Mouse (Mus musculus): ENCODE results near the gene Lrmda.

Lrmda gene

DNA sequence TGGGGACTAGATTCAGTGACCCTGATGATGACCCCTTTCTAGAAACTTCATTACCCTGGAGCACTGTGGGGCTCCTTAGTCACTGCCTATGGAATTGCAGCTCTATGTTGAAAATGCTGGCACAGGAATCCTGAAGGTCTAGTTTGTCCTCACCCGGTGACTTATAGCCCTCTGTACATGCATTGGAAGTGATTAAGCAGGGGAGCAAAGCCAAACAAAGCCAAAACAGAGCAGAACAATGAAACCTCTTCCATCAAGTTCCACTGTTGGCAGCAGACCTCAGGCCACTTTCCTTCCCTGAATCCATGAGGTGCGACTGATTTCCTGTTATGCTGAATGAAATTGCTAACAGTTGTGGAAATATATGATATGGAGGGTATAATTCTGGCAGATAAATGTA, 578.0 kb downstream of the Lrmda start:
- DNase-seq, result no peak

DNA sequence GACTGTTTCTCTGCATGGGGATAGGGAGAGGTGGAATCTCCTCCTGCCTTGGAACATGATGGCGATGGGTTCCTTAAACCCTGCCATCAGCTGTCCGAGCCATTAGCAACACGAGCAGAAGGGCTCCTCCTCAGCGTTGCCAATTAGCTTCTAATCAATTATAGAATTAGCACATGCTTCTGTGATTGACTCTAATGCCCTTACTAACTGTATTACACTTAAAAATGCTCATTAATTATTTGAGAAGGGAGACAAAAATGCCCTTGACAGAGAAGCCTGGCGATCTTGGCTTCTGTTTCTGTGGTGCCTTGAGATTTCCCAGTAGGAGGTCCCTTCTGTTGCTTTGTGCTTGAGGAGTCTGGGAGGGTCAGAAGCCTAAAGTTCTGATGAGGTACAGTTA, 579.1 kb downstream of the Lrmda start:
- DNase-seq, result no peak

DNA sequence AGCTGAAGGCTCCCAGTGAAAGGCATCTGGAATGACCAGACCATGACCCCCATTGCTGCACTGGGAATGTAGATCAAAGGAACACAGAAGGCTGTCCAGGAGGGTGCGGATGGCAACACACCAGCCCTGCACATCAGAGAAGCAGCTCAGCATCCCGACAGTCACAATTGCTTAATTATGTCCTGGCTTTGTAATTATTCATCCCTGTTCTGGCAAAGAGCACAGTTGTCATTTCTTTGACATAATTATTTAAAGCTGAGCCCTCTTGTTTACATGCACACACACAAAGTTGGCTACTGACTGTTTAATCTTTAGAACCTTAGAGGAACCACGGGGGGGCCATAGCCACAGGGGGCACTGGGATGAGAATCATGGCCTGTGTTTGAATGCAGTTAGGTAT, 580.7 kb downstream of the Lrmda start:
- DNase-seq, result no peak

DNA sequence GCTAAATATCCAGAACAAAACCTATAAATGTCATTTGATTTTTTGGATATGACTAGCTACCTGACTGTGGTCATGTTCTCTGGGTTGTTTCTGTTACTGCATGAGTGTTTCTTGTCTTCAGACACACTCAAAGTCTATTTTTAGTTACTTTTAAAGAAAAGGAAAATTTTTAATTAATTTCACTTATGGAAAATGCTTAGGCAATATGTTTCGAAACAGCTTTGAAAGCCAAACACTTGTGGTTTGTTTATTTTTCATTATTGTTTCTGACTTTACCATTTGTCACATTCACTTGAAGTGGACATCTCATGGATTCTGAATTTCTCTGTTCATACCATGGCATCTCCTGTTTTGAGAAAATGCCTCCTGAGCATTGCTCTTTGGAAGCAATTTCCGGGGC, 582.8 kb downstream of the Lrmda start:
- DNase-seq, result no peak

DNA sequence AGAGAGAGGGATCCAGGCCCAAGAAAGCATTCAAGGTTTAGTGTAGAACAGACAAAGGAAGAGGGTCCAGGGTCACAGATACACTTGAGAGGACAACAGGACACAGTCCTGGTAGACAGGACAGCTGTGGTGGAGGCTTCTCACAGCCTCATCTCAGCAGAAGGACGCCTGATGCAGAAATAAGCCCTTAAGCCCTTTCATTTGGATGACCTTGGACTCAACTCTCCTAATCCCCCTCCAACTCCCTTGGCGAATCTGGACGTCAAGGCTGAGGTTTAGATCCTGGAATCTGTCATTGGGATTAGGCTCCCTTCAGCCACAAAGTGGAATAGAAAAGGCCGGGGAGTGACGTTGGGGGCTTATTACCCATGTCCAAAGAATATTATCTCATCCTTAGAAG, 589.1 kb downstream of the Lrmda start:
- no peak for DNase-seq

DNA sequence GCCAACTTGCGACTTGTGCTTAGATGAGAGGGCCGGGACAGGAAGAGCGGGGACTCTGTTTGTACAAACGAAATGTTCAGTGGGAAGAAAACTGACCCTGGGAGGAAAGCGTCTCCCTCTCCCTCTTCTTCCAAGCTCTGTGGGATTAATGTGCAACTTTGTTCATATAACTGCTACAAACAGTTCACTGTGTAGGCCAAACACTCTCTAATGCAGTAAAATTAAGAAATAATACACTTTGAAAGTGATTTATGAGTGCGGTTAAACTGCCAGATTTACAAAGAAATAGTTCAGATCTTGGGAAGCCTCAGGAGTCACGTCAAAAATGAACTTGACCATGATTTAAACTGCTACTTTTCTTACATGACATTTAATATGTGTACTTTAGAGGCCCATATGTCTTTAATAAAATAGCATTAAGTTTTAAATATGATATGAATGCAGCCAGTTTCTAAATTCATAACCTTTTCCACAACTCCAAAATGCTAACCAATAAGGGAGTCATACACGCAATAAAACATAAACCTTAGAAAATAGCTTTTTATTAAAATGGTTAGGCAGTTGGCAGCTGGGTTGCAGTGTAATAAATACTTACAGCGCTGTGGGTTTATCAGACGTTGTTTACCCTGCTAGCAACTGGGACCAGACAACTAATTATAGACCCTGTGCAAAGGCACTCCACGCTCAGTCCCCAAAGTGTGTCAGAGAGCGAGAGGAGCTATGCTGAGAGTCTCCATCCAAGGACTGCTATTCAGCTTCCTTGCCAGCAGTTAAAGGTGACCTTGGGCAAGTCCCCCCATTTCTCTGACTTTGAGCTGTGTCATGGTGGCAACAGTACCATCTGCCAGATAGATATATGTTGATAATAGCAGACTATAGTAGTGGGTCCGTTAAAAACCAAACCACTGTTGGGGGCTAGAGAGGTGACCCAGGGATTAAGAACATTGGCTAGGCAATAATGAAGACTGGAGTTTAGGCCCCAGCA, 590.0 kb downstream of the Lrmda start:
- DNase-seq, result no peak

DNA sequence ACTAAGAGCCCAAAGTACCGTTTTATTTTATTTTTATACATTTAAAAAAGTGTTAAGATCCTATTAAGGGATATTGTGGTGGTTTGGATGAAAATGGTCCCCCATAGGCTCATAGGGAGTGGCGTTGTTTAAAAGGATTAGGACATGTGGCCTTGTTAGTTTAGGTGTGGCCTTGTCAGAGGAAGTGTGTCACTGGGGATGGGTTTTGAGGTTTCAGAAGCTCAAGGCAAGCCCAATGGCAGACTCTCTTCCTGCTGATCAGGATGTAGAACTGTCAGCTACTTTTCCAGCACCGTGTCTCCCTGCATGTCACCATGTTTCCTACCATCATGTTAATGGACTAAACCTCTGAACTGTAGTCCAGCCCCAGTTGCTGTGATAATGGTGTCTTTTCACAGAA, 591.5 kb downstream of the Lrmda start:
- DNase-seq, result no peak

DNA sequence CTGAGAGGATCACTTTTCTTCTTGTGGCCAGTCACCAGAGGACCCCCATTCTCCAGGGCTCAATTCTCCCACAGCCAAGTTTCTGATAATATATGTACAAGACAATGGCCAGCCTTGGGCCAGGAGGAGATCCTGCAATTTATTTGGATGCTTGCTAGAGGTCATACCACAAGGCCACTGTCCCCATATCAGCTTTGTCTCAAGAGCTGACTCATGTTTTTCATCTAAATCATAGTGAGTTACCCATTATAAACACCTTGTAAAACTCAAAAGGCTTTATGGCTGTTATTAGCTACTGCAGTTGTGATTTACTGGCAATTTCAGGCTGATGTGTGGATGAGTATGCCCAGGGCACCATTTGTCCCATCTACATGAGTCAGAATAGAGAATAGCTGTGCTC, 600.7 kb downstream of the Lrmda start:
- DNase-seq, result no peak

DNA sequence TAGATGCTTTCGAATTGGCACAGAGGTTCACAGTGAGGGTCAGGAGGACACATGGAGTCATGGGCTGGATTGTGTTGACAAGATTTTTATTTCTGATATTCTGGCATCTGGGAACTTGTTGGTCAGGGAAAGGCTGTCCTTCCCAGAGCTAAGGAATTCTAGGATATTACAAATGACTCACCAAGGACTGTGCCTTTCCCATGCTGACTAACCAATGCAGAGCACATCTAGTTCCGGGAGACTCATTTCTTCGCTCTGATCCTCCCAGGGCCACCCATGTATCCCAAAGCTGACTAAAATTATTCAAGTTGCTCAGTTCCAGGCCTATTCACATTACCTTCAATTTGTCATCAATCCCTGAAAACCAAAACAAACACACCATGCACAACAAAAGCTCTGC, 602.4 kb downstream of the Lrmda start:
- DNase-seq, result no peak

DNA sequence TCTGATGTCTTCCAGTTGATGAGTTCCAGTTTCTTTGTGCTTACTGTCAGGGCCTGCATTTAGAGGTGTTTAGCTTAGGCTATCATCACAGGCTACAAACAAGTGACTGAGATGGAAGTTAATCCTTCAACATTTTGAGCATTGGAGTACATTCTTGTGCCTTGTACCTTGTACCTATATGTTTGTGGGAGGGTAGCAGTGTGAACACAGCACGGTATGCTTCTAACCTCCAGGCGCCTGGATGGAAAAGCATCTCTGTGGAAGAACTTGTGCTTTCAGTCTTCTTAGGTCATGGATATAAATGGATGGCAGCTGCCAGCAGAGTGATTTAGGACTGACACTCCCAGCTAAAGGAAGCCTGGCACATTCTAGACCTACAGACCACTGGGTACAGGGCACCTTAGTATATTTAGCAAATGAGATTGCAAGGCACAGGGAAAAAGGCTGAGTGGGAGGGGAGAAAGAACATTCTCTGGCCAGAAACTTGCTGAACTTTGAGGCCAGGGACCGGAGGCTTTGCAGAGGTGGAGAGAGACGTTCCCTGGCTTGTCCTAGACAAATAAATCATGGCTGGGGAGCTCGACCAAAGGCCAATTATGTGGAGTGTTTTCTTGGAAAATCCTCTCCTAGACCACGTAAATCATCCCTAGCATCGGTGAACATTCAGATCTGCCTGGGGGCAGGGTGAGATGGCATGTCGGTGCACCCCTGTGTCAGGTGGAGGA, 607.8 kb downstream of the Lrmda start:
- peak; percentile 86 to 92 for DNase-seq

DNA sequence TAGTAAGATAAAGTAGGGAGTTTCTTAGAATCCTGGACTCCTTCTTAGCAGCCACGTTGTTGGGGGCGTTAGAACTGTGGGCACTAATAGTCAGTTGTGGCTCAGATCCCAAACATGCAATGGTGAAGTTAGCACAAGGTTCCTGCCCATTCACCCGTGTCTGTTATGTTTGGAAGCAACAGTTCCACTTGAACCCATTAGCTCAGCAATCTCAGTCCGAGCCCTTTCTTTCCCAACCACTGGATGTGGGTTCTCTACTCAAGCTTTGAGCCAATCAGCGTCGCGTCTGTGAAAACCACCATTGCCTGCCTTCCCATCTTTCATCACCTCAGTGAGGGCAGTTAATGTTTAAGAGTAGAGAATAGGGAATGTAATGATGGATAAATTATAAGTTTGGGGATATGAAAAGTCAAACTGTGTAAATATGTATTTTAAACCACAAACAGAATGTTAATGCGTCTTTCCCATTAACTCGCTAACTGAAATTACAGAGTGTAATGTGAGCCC, 610.9 kb downstream of the Lrmda start:
- DNase-seq, result peak; percentile 87 to 91

DNA sequence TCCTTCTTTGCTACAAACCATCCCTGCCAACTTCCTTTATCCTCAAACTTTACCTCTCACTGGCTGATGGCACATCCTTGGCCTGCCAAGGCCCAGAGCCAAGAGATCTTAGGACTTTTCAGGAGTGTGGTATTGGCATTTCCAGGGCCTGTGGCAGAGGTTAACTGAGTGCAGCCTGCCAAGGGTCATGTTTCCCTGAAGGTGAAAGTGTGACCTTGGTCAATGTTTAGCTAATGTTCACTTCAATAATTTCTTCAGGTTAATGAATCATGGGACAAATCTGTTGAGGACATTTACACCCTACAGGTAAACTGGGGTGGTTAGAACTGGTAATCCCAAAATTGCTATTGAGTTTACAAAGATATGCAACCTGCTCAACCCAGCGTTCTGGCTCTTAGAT, 614.1 kb downstream of the Lrmda start:
- DNase-seq, result peak; percentile 92 to 97

DNA sequence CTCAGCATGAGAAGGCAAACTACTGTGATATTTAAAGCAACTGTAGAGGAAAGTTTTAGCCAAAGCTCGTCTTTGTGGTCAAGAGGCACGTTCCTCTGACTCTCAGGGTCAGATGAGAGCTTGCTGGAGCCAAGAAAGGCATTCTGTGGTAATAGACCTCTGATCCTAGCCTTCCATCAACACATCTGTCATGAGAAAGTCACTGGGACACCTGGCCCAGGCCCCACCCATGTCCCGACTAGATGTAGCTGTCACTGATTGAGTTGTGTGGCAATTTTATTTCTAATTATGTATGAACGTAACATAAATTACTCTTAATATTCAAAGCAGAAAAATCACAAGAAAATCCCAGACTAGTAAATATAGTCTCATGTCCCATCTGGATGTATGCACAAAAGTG, 624.0 kb downstream of the Lrmda start:
- no peak for DNase-seq

DNA sequence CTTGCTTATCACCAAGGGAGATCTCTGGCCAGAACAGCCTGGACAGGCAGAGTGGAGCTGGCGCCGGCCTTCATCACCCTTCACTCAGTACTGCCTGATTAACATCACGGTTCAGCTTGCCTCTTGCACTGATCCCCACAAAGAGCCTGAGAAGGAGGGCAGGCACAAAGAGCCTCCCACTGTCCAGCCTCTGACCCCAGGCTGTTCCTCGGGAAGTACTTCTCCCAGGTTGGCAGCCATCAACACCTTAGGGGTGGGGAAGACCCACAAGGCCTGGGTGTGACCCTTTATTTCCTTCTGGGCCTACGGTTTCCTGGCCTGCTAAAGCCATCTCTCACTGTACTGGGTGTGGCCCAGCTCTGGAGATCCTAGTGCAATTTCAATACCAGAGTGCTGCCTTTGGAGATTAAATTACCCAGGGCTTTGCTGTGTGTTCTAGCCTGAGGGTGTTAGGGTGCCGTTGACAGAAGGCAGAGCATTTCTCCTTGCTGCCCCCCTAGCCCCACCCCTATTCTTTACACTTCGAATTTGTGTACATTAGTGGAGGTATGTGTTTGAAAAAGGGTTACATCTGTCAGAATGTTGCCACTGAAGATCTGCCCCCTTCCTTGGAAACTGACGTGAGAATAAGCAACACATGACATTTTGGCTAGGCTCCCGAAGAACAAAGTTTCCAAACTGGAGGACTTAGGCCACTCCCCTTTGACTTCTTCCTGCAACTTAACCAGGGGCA, 628.5 kb downstream of the Lrmda start:
- peak; percentile 67 to 75 for DNase-seq

DNA sequence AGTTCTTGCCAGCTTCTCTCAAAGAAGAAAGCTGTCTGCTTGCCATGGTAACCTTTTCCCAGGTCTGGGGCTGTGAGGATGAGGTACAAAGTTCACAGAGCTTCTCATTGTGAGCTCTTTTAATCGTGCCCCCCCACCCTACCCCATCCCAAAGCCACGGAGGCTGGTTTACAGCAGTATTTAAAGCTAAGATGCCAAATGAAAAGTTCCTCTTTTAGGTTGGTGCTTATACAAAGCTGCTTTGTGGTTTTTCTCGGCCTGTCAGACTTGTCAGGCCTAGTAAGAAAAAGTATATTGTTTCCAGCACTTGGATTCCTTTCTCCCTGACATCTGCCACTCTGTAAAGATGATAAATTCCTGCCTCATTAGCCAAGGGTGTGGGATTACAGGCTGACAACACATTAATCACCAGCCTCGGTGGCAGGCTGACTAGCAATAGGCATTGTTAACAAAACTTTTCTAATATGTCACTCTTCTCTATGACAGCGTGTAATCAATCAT, 629.9 kb downstream of the Lrmda start:
- peak; percentile 56 to 65 for DNase-seq

DNA sequence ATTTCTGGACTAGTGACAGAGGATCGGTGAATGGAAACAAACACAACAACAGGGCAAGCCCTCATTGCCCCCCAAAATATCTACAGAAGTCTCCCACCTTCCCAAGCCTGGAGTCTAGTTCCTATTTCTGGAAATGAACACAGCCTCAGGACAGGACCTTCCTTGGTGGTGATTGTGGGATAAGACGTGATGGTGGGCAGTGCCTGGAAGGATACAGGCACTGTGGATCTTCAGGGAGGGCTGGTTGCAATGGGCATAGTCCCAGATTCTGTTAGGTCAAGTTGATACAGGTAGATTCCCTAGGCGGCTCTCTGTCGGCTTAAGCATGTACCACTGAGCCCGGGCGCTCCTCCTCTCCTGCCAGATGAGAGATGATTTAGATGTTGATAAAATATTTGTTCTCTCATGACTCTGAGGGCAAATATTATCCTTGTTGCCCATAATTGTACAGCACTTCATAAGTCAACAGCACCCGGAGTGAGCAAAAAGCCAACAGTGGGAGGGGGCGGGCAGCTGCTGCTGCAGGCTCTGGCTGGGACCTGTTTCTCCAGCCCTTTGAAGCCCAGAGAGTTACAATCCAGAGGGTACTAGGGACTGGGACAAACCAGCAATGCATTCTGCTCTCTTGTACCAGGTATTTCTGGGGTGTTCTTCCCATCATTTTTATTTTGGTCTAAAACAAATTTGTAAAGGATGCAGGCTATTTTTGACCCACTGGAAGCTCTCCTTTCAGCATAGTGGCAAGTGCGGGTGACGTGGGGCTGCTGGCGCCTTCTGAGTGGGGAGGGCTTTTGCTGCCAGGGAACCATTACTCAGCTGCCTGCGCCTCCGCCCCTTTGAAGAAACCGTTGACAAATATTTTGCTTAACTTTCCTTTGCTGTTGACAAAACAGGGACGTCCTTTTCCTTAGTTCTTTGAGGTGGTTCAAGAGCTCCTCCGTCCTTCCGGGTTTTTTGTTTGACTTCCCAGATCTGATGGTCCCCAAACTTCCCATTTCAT, 630.8 kb downstream of the Lrmda start:
- peak in 1 of 2 experiments; percentile 43 for DNase-seq

DNA sequence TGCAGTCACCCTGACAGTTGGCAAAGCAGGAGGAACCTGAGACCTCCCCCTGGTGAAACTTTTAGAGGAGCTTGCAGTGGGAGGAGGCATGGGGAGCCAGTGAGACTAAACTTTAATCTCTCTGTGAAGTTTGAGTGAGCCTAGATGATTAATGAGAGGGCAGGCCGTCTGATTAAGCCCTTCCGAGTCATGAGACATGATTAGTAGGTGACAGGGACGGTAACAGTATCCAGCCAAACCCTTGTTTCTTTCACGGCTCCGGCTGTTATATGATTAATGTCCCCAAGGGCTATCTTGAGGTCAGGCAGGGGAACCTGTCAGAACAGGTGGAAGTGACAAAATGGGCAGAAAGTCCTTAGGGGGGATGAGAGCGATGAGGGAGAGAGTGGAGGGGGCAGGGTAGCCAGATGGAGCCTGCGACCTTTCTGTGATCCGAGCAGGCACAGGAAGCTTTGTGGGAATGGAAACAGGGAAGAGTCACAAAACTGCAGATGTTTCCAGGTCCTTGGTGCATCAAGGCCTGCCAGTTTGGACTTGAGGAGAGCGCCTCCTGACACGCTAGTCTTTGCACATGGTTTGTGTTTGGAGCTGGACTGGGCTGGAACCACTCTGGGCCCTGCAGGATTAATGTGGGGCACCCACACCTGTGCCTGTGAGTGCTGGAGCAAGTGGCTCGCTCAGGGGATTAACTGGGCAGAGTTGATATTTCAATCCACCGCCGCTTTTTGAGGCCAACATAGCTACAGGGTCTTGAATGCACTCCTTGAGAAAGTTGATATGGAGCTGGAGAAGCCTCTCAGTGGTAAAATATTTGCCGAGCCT, 631.8 kb downstream of the Lrmda start:
- DNase-seq, result peak; percentile 67 to 75

DNA sequence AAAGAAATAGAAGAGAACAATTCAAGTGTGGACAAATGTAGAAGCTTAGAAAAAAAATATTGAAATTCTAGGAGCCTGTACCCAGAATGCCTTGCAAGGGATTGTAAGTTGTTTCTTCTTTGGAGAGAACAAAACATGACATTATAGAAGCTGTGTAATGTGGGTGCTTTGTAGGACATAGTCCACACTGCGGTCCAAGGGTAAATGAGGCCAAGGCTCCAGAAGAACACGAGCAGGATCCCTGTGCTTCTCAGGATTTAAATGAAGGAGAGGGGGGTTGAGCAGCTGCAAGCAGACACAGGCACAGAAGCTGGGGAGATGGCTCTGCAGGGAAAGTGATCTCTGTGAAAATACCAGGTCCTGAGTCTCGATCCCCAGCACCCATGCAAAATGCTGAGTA, 643.0 kb downstream of the Lrmda start:
- DNase-seq, result peak; percentile 31 to 43

DNA sequence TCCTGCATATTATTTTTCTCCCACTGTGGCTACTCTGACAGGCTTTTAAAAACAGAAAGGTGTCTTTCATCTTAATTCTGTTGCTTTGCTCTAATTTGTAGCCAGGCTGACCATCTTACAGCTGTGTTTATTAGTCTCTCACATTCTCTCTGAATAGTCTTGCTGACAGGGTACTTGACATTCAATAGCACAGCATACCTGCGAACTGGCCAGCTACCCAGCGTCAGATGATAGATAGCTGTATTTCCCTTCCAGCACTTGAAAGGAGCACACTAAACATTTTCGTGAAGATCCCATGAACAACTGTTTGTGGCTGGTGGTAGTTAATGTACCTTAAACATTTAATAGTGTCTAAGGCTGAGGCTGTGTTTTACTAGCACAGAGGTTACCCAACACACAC, 646.9 kb downstream of the Lrmda start:
- DNase-seq, result no peak

DNA sequence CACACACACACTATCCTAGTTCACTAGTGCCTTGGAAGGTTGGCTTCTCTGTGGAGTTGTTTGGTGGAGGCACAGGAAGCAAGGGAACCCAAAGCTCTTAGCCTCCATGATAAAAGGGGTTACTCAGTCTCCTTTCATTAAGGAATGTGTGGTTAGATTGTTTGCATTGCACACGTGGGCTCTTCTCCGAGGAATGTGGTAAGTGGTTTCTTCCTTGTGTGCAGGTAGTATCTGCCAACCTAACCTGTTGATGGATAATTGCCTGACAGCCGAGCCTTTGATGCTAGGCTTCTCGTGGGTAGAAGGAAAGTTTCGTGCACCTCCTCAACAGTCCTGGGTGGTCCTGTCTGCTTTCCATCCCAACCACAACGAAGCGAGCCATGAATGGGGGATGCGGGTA, 648.8 kb downstream of the Lrmda start:
- no peak for DNase-seq

DNA sequence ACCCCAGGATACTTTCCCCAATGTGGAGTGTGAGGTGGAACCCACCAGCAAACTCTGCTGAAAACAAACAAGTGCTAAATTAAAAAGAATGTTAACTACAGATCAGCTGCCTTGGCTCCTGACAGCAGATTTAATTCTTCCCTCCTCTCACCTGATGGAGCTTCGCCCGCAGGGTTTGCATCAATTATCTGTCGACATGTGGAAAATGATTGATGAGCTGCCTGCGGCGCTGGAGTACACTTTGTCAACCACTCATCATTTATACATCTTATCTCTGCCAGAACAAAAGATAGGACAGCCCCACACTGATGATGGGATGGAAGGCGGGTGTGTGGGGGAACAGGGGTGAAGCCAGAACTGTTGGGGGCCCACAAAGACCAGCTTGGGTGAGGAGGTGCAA, 649.2 kb downstream of the Lrmda start:
- no peak for DNase-seq
